Mouse (Mus musculus): ENCODE data around the gene Thoc7.

Thoc7 gene

GRCm38 (mm10) chr14:13933290-13934051 is 28.2 kb downstream of the Thoc7 start:
- no peak for DNase-seq

- DNase-seq, result peak in 1 of 2 experiments; percentile 56
These were observed 44.0 kb downstream of the Thoc7 start for GRCm38 (mm10) chr14:13917630-13918029.

GRCm38 (mm10) chr14:13917208-13917607 is 44.4 kb downstream of the Thoc7 start:
- no peak for DNase-seq

GRCm38 (mm10) chr14:13915207-13915606 is 46.4 kb downstream of the Thoc7 start:
- DNase-seq, result no peak

GRCm38 (mm10) chr14:13914387-13915082 is 47.1 kb downstream of the Thoc7 start, which contains the start of gene Gm281:
Gm281 (minus strand) TSS chr14:13914478.
- no peak for DNase-seq

GRCm38 (mm10) chr14:13910148-13910547 is 51.5 kb downstream of the Thoc7 start:
- no peak for DNase-seq

GRCm38 (mm10) chr14:13907145-13907544 is 54.5 kb downstream of the Thoc7 start:
- no peak for DNase-seq

- DNase-seq, result no peak
These were observed 55.2 kb downstream of the Thoc7 start for GRCm38 (mm10) chr14:13906461-13906860.

- DNase-seq, result peak; percentile 29 to 48
These were observed 60.0 kb downstream of the Thoc7 start for GRCm38 (mm10) chr14:13901611-13902067.

Measured in lung, postnatal 4 days (tissue).